In genomic region chr12:80853737-80854136, GRCm38 (mm10) we compare ENCODE assay signal across 10 mouse cellular contexts.
A peak's percentile ranks its signal among the peaks of the same experiment; 100 is the strongest.
DNase-seq lines count a peak whose midpoint lies in the region; ATAC-seq and TF ChIP-seq lines count a peak whose summit lies in the region.
"Had no signal": no experiment of that assay in that cellular context is flagged by ENCODE, and none has a peak within 500 bp of the region (broad histone marks: within the 10 kb centered on the region; RNA-seq: fewer than 3 reads in every experiment).

No protein-coding gene starts in this region.

- no peak overlapping the region for H3K9ac ChIP-seq in ES-Bruce4 (ENCODE audit: low read depth, poor library complexity, severe bottlenecking)
- H3K9ac ChIP-seq in forebrain, embryonic 12.5 days = no peak overlapping the region
- H3K9ac ChIP-seq: limb, embryonic 12.5 days had no signal

- peak overlapping the region; percentile 71; the same call in 1 of the 2 replicates for H3K27ac ChIP-seq in ES-Bruce4 (ENCODE audit: insufficient read depth, low read length)
- H3K27ac ChIP-seq in forebrain, embryonic 12.5 days = no peak overlapping the region
- H3K27ac ChIP-seq: limb, embryonic 12.5 days had no signal

- 77% methylated on average over 3 of the region's 3 CpGs for whole genome bisulfite sequencing in forebrain, embryonic 12.5 days

- peak; percentile 78 for DNase-seq in heart, adult 8-10 months (ENCODE audit: low spot score)
- no peak for DNase-seq in heart, postnatal 36 days
- DNase-seq in fat pad, adult 2 months (ENCODE audit: extremely low read depth, low read depth, low spot score) = peak; percentile 64
- peak; percentile 66 for DNase-seq in lung, postnatal 10 days
- no peak for DNase-seq in right cerebral cortex, postnatal 25 days
- no peak for DNase-seq in cerebellum, adult 11 months
- DNase-seq: cerebellum, adult 9-10 months had no signal

- no peak for ATAC-seq in forebrain, embryonic 12.5 days (ENCODE audit: low FRiP score)

- no peak for TF ChIP-seq EP300 in ES-Bruce4 (IDR thresholded peaks at IDR 0.05; ENCODE audit: insufficient read depth, low read depth, low read length)

- no peaks in the 10 kb centered on the region; the same call in 1 of the 2 replicates for H3K36me3 ChIP-seq in ES-Bruce4 (ENCODE audit: control insufficient read depth, insufficient read depth, low read length, poor library complexity, severe bottlenecking)
- H3K36me3 ChIP-seq in forebrain, embryonic 12.5 days (replicated peaks) = no peaks in the 10 kb centered on the region

- H3K9me3 ChIP-seq in ES-Bruce4 (replicated peaks; ENCODE audit: control insufficient read depth, insufficient read depth, low read length, poor library complexity, severe bottlenecking) = no peaks in the 10 kb centered on the region
- no peaks in the 10 kb centered on the region for H3K9me3 ChIP-seq in forebrain, embryonic 12.5 days
- H3K9me3 ChIP-seq: limb, embryonic 12.5 days had no signal

- TF ChIP-seq CTCF in ES-Bruce4 (IDR thresholded peaks at IDR 0.05; ENCODE audit: low read depth, low read length) = no peak

- peaks cover 6% of the 10 kb centered on the region for H3K4me1 ChIP-seq in ES-Bruce4 (ENCODE audit: control insufficient read depth, insufficient read depth, low read length)
- peaks cover 28% of the 10 kb centered on the region for H3K4me1 ChIP-seq in forebrain, embryonic 12.5 days
- H3K4me1 ChIP-seq: limb, embryonic 12.5 days had no signal

- no peak overlapping the region for H3K4me3 ChIP-seq in ES-Bruce4 (ENCODE audit: low read depth, low read length)
- H3K4me3 ChIP-seq in forebrain, embryonic 12.5 days (replicated peaks) = no peak overlapping the region
- H3K4me3 ChIP-seq: limb, embryonic 12.5 days had no signal

- intact Hi-C loops in heart, postnatal 36 days (cut with DNase I) = loop anchor here (5.0 kb wide), 1 partner anchor 34 kb away; no protein-coding TSS in a partner anchor

- no peaks in the 10 kb centered on the region for H3K27me3 ChIP-seq in ES-Bruce4 (ENCODE audit: control insufficient read depth, insufficient read depth, low read length, poor library complexity, severe bottlenecking)
- H3K27me3 ChIP-seq in forebrain, embryonic 12.5 days = no peaks in the 10 kb centered on the region
- H3K27me3 ChIP-seq: limb, embryonic 12.5 days had no signal

- no peak overlapping the region for H3K4me2 ChIP-seq in forebrain, embryonic 12.5 days
- H3K4me2 ChIP-seq: limb, embryonic 12.5 days had no signal

- no peak for TF ChIP-seq POLR2A in ES-Bruce4 (IDR thresholded peaks at IDR 0.05; ENCODE audit: insufficient read depth, low read length)

Comparison
In these comparisons a context has a peak if more than half of its experiments do, and no peak if none do; other contexts are left out.
1. DNase-seq: peak in heart, adult 8-10 months (single experiment), fat pad, adult 2 months (single experiment) and lung, postnatal 10 days (single experiment); none in heart, postnatal 36 days (0 of 2), right cerebral cortex, postnatal 25 days (single experiment) and cerebellum, adult 11 months (single experiment).